Mouse (Mus musculus): Measurements from ENCODE around the gene Dhx33. TPM values are rescaled to one million over a fixed set of nuclear protein-coding genes. Genes with fewer than 3 reads are reported as not detected.
A peak's percentile ranks its signal among the peaks of the same experiment; 100 is the strongest.

Gene Dhx33
- total RNA-seq, 2 experiments from 2014 or later: 28.4 to 31.4 TPM

DNA sequence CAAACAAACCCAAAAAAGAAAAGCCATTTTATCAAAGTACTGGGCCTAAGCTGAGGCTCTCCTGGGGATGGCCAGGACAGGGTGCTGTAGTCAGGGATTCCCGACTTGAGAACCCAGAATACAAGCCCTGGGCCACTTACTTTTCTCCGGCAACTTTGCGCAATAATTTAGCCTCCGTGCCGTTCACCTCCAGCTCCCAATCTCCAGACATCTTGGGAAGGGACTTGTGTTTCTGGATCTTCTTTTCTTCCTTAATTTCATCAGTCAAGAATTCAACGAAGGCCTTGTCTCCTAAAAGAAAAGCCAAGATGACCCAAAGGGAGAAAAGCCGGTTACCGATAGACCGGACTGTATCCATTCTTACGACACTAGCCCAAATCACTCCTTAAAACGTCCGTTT is 22.2 kb downstream of the Dhx33 start:
- DNase-seq: no peak

DNA sequence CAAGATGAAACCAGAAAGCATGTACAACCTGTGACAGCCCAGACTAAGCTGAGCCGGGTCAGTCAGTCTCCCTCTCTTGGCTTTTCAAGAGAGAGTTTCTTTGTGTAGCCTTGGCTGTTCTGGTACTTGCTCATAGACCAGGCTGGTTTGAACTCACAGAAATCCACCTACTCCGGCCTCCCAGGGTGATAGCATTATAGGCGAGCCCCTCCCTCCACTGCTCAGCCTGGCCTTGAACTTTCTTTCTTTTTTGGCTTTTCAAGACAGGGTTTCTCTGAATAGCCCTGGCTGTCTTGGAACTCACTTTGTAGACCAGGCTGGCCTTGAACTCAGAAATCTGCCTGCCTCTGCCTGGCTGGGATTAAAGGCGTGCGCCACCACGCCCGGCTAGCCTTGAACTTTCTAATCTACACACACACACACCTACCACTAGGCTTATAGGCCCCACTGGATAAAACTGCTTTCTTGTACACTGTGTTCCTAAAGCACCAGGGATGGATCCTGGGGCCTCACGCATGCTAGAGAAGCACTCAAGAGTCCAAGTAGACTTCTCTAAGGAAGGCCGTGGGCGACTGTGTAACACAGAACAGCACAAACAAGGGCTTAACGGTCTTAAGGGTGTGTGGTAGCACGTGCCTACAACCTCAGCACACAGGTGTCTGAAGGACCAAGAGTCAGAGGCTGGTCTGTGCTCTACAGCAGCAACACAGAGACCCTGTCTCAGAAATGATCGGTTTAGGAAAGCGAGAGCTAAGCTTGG is 23.3 kb downstream of the Dhx33 start:
- DNase-seq: no peak

DNA sequence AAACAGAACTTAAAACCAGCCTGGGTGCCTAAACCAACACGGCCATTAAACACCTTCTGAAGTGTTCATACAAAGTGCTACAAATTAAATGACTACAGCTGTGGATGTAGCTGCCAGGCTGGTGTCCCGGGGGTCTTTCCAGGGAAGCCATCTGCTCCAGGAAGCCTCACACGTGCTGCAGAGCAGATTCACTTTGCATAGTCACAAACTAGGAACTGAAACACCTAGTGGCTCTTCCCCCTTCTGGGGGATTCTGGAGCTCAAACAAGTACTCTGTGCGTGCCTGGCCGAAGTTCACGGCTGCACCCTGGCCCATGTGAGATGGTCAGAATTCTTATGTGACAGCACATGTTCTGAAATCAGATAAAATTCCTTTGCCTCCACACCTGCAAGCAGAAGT is 24.0 kb downstream of the Dhx33 start:
- DNase-seq: no peak

GRCm38 (mm10) chr11:70977293-70977692 is 26.9 kb downstream of the Dhx33 start:
- DNase-seq: no peak

- no peak for DNase-seq
Measured at GRCm38 (mm10) chr11:70975193-70975592, 29.0 kb downstream of the Dhx33 start.

- DNase-seq: no peak
Measured at GRCm38 (mm10) chr11:70973947-70974346, 30.3 kb downstream of the Dhx33 start.

GRCm38 (mm10) chr11:70972586-70972985 is 31.7 kb downstream of the Dhx33 start:
- DNase-seq: no peak

GRCm38 (mm10) chr11:70970560-70971540 is 33.4 kb downstream of the Dhx33 start:
- DNase-seq: no peak

DNA sequence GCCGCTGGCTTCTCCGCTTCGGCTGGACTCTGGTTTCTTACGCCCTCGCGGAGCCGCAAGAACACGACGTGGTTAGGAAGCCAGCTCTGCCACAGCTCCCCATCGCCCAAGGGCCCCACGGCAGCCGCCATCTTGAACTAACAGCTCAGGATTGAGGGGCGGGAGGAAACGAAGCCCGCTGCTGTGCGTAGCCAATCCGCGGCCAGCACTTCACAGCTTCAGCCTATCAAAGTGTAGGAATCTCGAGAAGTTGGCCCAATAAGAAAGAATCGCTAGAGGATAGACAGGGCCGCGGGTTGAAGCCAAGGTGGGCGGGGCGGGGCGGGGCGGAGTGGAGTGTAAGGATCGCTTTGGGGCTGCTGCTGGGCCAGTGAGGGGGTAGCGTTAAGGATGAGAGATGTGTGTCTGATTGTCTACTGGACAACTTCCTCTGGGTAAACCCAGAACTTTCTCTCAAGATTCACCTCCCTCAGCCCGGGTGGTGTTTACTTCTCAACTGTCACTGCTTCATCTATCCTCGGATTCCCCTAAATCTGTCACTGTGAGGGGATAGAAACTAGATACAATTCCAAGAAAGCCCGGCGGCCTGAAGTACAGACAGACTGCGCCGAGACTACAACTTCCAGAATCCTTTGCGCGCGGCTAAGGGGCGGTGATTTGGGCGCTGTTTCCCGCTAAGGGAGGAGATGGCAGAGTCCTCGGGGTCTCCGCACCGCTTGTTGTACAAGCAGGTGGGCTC is 34.2 kb downstream of the Dhx33 start, which contains the start of the genes Nup88 and Rpain:
TSS of gene Nup88 (minus strand) at position 153 of the 739 bp plus-strand sequence.
TSS of gene Rpain (plus strand) at position 393 of the 739 bp plus-strand sequence.
- DNase-seq: peak; percentile 91 to 93

DNA sequence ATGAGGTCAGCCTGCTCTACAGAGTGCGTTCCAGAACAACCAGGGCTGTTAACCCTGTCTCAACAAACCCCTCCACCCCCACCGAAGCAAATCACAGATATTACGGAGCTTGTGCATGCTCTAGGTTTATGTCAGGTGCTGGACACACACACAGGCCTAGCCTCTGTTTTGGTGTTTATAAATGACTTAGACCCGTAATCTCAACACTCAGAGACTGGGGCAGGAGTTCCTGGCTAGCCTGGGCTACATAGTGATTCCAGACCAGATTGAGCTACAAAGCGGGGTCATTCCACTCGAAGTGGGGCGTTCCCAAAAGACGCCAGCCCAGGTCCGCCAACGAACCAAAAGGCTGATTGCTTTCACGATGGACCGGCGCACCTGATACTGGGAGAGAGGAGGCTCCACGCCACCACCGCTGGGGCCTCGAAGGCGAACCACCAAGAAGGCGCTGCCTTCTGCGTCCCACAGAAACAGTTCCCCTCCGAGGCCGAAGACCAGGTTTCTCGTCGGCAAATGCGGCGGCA is 34.9 kb downstream of the Dhx33 start:
- peak in 1 of 2 experiments; percentile 45 for DNase-seq

- peak in 1 of 2 experiments; percentile 20 for DNase-seq
Measured at GRCm38 (mm10) chr11:70964222-70964907, 39.9 kb downstream of the Dhx33 start.

- no peak for DNase-seq
Measured at GRCm38 (mm10) chr11:70960786-70961554, 43.3 kb downstream of the Dhx33 start.

DNA sequence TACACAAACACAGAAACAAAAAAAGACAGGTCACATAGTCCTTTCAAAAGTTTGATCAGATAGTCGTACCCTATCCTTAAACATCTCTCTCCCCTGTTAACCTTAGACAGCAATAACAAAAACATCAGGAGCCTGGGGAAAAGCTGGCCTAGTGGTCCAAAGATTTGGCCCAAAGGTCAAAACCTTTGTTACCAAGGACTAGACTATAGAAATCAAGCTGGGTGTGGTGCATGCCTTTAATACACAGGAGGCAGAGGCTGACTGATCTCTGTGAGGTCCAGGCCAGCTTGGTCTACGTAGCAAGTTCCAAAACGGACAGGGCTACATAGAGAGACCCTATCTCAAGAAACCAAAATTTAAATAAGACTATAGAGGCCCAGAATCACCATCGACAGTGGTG is 49.5 kb downstream of the Dhx33 start:
- no peak for DNase-seq

DNA sequence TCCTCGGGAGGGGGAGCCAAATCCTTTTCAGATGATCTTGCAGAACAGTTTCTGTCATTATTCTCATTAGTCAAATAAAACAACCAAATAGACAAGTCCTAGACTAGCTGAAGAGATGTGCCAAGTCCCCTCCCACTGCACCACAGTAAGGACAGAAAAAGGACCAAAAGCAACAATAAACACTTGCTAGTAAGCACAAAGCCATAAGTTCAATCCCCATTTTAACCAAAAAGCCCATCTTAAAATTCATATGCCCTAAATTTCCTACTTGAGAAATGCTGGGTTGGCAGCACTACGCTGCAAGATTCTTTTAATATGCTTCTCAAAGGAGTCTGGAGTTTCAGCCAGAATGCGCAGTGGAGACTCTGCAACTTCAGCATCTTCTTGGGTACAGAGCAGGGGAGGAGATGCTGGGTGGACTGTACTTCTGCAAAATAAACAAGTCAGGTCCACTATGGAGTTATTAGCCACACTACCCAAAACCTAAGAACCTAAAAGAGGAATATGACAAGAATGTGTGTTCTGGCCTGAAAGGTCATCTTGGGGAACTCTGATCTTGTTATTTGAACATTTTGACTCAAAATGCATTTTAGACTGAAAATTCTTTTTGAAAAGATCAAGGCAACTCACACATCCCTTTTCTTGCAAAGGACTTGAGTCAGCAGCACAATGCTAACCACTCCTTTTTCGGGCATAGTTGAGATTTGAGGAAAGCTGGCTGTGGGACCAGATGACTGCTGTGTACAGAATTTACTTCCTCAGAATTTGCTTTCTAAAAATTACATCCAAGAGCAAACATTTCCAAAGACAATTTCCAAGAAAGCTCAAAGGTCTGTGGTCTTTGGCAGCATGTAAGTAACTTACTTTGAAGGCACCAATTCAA is 59.1 kb downstream of the Dhx33 start:
- peak; percentile 20 to 25 for DNase-seq

- DNase-seq: no peak
Measured at GRCm38 (mm10) chr11:70943651-70944050, 60.6 kb downstream of the Dhx33 start.

- no peak for DNase-seq
Measured at GRCm38 (mm10) chr11:70942596-70942995, 61.6 kb downstream of the Dhx33 start.

DNA sequence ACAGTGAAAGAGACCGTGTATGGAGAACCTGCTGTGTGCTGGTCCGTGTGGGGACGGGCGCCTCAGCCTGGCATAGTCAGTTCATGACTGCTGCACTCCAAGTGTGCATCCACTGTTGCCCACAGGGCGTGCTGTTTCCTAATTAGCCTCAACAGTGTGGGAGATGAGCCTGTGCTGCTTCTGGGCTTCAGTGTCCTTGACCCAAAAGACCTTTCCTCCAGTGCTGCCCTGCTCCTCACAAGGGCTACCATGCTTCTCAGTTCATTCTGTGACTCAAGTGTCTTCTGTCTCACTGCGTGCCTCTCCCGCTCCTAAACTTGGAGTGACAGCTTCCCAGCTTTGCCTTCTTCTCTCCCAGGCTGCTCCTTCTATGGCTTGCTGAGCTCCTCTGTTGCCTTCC is 68.9 kb downstream of the Dhx33 start:
- DNase-seq: peak; percentile 26 to 43

All from adrenal gland, postnatal 36 days (tissue).